Mouse (Mus musculus) lung, postnatal 0 days (tissue): ENCODE data around the gene Slc38a2. TPM values are rescaled to one million over a fixed set of nuclear protein-coding genes. Genes with fewer than 3 reads are reported as not detected.

ENCODE experiments used
- ATAC-seq: fragments of 200-750 bp; cut with Nextera tagmentation; 2 replicates; pipeline ENCODE4 v1.8.0; 2017; ENCODE audit warnings: moderate library complexity
- DNase-seq: peaks from one replicate; pipeline ENCODE4 v3.0.0-alpha.2; 2016; ENCODE audit warnings: low spot score
- H3K27ac ChIP-seq: fragments of 300-500 bp; sonication (generic); 2 replicates; pipeline ENCODE4 v1.5.1; 2014; ENCODE audit warnings: antibody characterized with exemption, mild to moderate bottlenecking, low read length, mixed read lengths
- H3K27me3 ChIP-seq: fragments of 300-500 bp; sonication (generic); replicated peaks from 2 replicates; pipeline ENCODE4 v1.6.1; 2014; ENCODE audit warnings: low read length, mixed read lengths; ENCODE audit not compliant: insufficient read depth
- H3K36me3 ChIP-seq: fragments of 300-500 bp; sonication (generic); 2 replicates; pipeline ENCODE4 v1.6.1; 2014; ENCODE audit warnings: low read length, mixed read lengths; ENCODE audit not compliant: insufficient read depth
- H3K4me1 ChIP-seq: fragments of 300-500 bp; sonication (generic); 2 replicates; pipeline ENCODE4 v1.6.1; 2014; ENCODE audit warnings: antibody characterized with exemption, low read depth, low read length, mixed read lengths; ENCODE audit not compliant: insufficient read depth
- H3K4me2 ChIP-seq: fragments of 300-500 bp; sonication (generic); replicated peaks from 2 replicates; pipeline ENCODE4 v1.6.1; 2014; ENCODE audit warnings: low read depth, mild to moderate bottlenecking, low read length, moderate library complexity, mixed read lengths
- H3K4me3 ChIP-seq: fragments of 300-500 bp; sonication (generic); 2 replicates; pipeline ENCODE4 v1.5.1; 2014; ENCODE audit warnings: low read depth, low read length
- H3K9ac ChIP-seq: fragments of 300-500 bp; sonication (generic); replicated peaks from 2 replicates; pipeline ENCODE4 v1.6.1; 2014; ENCODE audit warnings: low read depth, mild to moderate bottlenecking
- H3K9me3 ChIP-seq: fragments of 300-500 bp; sonication (generic); 2 replicates; pipeline ENCODE4 v1.6.1; 2016; ENCODE audit warnings: low read length, mixed read lengths
- CTCF ChIP-seq: IDR thresholded peaks from 2 replicates; pipeline ENCODE4 v1.5.1; 2016; ENCODE audit warnings: antibody characterized with exemption, mild to moderate bottlenecking
- EP300 ChIP-seq: IDR thresholded peaks from 2 replicates; pipeline ENCODE4 v1.6.1; 2016; ENCODE audit warnings: antibody characterized with exemption, mild to moderate bottlenecking, control low read depth
- WGBS: fragments of 180-500 bp; shearing (Covaris S2); extraction: QIAGEN DNeasy Blood & Tissue Kit; methylation state at CpG from one replicate; pipeline ENCODE4 v1.1.7; 2014; 5-methylcytosine and 5-hydroxymethylcytosine counted together
- polyA plus RNA-seq: library from polyadenylated mRNA; unstranded; fragments of >200 nt; fragmentation: Nextera tagmentation; extraction: Ambion mirVana; gene quantifications from 2 replicates; pipeline ENCODE4 v1.2.1, GENCODE M21; 2015

Gene Slc38a2
- polyA plus RNA-seq, 1 experiment from 2014 or later: 66.6 TPM

- ATAC-seq (peak; percentile 57), DNase-seq (peak; percentile 50)
- 51% methylated on average over 8 of the region's 8 CpGs for WGBS
- no peaks in the 10 kb centered on the region for H3K36me3 ChIP-seq
- no peak overlapping the region for H3K9ac ChIP-seq
- no peaks in the 10 kb centered on the region for H3K9me3 ChIP-seq
- H3K27ac ChIP-seq: no peak overlapping the region
- H3K27me3 ChIP-seq: no peaks in the 10 kb centered on the region
- H3K4me1 ChIP-seq: no peaks in the 10 kb centered on the region
- H3K4me3 ChIP-seq: no peak overlapping the region
- TF ChIP-seq CTCF (no peak), EP300 (no peak)
- no peak overlapping the region for H3K4me2 ChIP-seq
Measured at GRCm38 (mm10) chr15:96654714-96655113, 44.8 kb downstream of the Slc38a2 start.

- Histone ChIP-seq H3K27ac (no peak overlapping the region), H3K4me3 (no peak overlapping the region), H3K27me3 (no peaks in the 10 kb centered on the region), H3K36me3 (no peaks in the 10 kb centered on the region), H3K4me2 (no peak overlapping the region), H3K4me1 (no peaks in the 10 kb centered on the region), H3K9me3 (no peaks in the 10 kb centered on the region), H3K9ac (no peak overlapping the region)
- ATAC-seq (no peak), DNase-seq (no peak)
- WGBS: 92% methylated on average over 16 of the region's 16 CpGs
- TF ChIP-seq CTCF (no peak), EP300 (no peak)
Measured at GRCm38 (mm10) chr15:96653011-96653410, 46.5 kb downstream of the Slc38a2 start.

GRCm38 (mm10) chr15:96652531-96652930 is 47.0 kb downstream of the Slc38a2 start:
- ATAC-seq: no peak
- H3K4me3 ChIP-seq: no peak overlapping the region
- DNase-seq: no peak
- H3K9ac ChIP-seq: no peak overlapping the region
- WGBS: 68% methylated on average over 10 of the region's 10 CpGs
- H3K9me3 ChIP-seq: no peaks in the 10 kb centered on the region
- H3K4me2 ChIP-seq: no peak overlapping the region
- H3K27ac ChIP-seq: no peak overlapping the region
- no peaks in the 10 kb centered on the region for H3K27me3 ChIP-seq
- no peaks in the 10 kb centered on the region for H3K4me1 ChIP-seq
- TF ChIP-seq CTCF: no peak
- no peak for TF ChIP-seq EP300
- H3K36me3 ChIP-seq: no peaks in the 10 kb centered on the region

- Histone ChIP-seq H3K27ac (no peak overlapping the region), H3K4me1 (no peaks in the 10 kb centered on the region), H3K4me3 (no peak overlapping the region), H3K36me3 (no peaks in the 10 kb centered on the region), H3K4me2 (no peak overlapping the region), H3K27me3 (no peaks in the 10 kb centered on the region), H3K9ac (no peak overlapping the region), H3K9me3 (no peaks in the 10 kb centered on the region)
- ATAC-seq (no peak), DNase-seq (no peak)
- no peak for TF ChIP-seq CTCF
- TF ChIP-seq EP300: no peak
- WGBS: 37% methylated on average over 9 of the region's 15 CpGs
Measured at GRCm38 (mm10) chr15:96647376-96647775, 52.2 kb downstream of the Slc38a2 start.

GRCm38 (mm10) chr15:96642436-96643405 is 56.8 kb downstream of the Slc38a2 start, which contains the start of gene Slc38a1:
Gene Slc38a1 (minus strand): TSS chr15:96642913.
- no peaks in the 10 kb centered on the region for H3K27me3 ChIP-seq
- ATAC-seq: peak; percentile 36

GRCm38 (mm10) chr15:96641821-96642435 is 57.6 kb downstream of the Slc38a2 start:
- H3K4me3 ChIP-seq: peak overlapping the region; percentile 65
- H3K9me3 ChIP-seq: no peaks in the 10 kb centered on the region
- no peak for DNase-seq
- peak overlapping the region; percentile 97 for H3K4me2 ChIP-seq
- peak overlapping the region; percentile 47; the same call in 1 of the 2 replicates for H3K27ac ChIP-seq
- no peaks in the 10 kb centered on the region for H3K27me3 ChIP-seq
- 0 out of 2 replicates have a peak, but pooled peaks have one; percentile 9 for ATAC-seq
- H3K36me3 ChIP-seq: no peaks in the 10 kb centered on the region
- H3K9ac ChIP-seq: peak overlapping the region; percentile 41; the same call in 1 of the 2 replicates
- TF ChIP-seq EP300 (no peak), CTCF (no peak)
- WGBS: under 1% methylated on average over 31 of the region's 31 CpGs
- H3K4me1 ChIP-seq: no peaks in the 10 kb centered on the region

More at GRCm38 (mm10) chr15:96642436-96643405, 56.8 kb downstream of the Slc38a2 start, which contains the start of gene Slc38a1:
- WGBS: under 1% methylated on average over 34 of the region's 70 CpGs
- Histone ChIP-seq H3K4me2 (peak within 1 kb of the TSS; percentile 97), H3K9ac (peak within 1 kb of the TSS; percentile 41), H3K9me3 (no peaks in the 10 kb centered on the region), H3K4me3 (peak within 1 kb of the TSS; percentile 65), H3K36me3 (no peaks in the 10 kb centered on the region), H3K4me1 (no peaks in the 10 kb centered on the region), H3K27ac (peak within 1 kb of the TSS; percentile 47)
- DNase-seq: peak; percentile 54
- TF ChIP-seq EP300 (no peak), CTCF (no peak)
